Mouse (Mus musculus) ovary, postnatal 10 days (tissue): ENCODE results near the gene Acad11.

ENCODE experiments used
- DNase-seq: peaks from one replicate; pipeline ENCODE4 v3.0.0; 2022; ENCODE audit warnings: low spot score

Gene Acad11

DNA sequence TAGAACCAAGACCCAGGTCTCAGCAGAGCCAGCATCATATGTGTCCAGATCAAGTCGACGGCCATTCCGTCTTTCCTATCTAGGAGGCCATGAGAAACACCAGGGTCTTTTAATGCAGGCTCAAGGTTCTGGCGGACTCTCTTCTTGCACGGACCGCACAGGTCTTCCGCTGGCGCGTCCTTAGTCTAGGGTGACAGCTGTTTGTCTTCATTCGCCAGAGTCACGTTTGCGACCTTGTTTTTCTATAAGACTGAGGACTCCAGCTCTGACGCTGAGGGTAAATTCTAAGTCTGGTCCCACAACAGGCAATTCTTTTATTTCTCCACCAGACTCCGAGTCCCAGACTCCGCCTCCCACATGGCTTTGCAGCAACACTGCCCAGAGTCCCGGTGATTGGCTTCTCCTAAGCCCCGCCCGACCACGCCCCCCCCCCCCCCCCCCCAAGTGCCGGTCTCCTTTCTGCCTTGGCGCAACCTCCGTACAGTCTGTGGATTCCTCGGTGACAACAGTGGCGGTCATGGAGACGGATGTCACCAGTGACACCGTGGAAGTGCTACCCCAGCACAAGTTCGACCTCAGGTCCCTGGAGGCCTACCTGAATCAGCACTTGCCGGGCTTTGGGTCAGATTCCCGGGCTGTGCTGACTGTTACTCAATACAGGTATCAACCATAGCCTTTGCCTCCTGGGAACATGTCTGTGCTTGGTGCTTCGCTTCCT is at the start of gene Acad11:
Acad11 (plus strand) TSS at position 134 of the 718 bp plus-strand sequence.
- peak; percentile 79 for DNase-seq

DNA sequence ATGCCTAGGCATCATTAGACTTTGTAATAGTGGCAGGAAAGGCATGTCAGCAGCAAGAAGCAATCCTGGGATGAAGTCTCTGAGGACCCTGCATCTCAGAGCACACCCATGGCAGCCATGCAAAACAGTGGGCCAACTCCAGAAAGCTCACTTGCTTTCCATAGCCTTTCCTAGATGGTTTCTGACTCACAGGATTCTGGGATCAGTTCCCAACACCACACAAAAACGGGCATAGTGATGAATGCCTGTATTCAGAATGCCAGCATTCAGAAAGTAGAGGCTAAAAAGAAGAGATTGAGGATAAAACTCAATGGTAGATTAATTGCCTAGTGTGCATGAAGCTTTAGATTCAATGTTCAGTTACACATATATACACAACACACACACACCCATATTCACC is 48.7 kb upstream of the Acad11 start:
- no peak for DNase-seq

DNA sequence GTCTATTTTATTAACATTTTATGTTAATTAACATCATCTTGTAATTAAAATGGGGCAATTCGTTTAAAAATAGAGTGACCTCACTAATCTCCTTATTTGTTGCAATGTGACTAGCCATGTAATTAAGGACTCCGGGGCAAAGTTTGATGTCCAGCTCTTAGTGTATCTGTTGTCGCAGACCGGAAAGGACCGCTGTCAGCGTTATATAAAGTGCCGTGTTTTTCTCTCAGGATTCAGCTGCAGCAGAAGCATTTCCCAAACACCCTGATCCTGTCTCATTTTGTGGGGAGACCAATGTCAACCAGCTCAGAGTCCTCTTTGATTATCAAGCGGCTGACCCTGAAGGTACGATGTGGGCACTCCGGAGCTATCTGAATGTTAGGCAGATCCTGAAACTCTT is 42.2 kb upstream of the Acad11 start:
- no peak for DNase-seq

DNA sequence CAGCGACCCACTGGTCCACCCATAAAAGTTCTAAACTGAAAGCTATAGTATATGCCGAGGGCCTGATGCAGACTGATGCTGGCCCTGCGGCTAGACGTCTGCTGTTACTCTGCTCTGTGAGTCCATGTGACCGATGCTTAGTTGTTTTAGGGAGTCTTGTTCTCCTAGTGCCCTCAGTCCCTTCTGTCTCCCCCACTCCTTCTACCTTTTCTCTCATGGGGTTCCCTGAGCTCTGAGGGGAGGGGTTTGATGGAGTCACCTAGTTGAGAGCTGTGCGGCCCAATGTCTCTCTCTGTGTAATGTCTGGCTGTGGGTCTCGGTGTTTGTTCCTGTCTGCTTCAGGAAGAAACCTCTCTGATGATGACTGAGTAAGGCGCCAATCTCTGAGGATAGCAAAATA is 36.0 kb upstream of the Acad11 start:
- DNase-seq, result no peak

DNA sequence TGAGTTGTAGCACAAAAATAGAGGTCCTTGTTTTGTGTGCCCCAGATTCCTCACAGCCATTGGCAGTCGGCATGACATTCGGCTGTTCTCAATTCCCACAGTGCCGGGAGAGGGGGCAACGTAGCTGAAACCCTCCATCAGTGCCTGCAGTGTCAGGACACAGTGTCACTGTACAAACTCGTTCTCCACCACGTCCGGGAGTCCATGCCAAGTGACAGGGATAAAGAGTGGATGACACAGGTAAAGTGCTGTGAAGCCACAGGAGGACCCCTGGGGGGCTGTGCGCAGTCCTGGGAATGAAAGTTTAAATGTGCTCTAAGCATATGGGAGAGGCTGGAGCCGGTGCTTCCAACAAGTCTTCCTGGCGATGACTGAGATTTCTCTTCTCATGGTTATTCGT is 33.3 kb upstream of the Acad11 start:
- DNase-seq, result no peak

DNA sequence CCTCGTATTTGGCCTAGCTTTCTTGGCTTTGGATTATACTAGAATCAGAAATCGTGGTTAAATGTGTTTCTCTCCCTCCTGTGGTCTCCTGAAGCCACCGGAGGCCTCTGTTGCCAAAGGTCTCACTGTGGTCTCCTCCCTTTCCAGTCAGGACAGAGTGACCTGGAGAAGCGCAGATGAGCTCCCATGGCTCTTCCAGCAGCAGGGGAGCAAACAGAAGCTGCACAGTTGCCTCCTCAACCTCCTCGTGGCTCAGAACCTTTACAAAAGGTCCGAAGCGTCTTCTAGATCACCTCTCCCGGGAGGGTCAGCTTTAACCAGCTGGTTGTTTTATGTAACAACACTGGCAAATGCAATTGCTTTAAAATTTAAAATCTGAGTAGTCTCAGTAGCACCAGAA is 28.9 kb upstream of the Acad11 start:
- DNase-seq, result no peak

DNA sequence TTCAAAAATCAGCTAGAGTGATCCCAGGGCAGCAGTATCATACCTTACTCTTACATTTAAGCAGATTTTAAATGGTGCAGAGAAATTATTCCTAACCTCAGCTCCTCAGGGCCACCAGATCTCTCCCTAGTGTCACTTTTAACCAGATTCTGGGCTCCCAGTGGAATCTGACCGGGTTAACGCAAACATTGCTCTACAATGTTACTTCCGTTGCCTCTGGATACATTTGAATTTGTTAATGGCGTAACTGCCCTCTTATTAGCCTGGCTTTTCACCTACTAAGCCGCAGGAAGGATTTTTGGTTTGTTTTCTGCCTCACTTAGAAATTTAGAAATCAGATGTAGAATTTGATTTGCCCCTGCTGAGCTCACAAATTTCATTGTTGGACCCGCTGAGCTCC is 28.5 kb upstream of the Acad11 start:
- DNase-seq, result no peak

DNA sequence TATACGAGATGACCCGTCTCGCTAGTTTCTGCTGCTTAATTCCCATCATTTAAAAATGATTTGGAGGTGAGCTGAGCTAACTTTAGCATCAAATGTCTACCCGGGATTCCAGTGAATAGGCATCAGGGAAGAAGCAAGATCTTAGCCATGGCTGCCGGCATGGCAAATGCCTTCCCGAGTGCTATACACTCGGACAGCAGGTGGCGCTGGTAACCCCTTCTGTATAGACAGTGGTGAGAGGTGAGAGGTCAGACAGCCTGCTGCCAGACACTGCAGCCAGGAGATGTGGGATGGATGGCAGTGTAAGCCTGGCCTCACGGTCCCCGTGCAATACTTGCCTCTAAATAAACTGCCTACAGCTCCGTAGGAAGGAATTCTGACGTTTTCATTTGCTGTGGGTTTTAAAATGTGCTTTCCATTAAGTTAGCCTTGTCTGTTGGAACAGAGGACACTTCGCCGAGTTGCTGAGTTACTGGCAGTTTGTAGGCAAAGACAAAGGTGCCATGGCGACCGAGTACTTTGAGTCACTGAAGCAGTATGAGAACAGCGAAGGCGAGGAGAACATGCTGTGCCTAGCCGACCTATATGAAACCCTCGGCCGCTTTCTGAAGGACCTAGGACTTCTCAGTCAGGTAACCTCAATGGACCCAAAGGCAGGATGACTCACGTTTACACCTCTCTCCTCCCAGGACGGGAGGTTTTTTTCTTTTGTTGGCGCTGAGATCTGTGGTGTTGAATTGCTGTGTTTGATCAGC is 27.7 kb upstream of the Acad11 start:
- DNase-seq, result peak; percentile 41

DNA sequence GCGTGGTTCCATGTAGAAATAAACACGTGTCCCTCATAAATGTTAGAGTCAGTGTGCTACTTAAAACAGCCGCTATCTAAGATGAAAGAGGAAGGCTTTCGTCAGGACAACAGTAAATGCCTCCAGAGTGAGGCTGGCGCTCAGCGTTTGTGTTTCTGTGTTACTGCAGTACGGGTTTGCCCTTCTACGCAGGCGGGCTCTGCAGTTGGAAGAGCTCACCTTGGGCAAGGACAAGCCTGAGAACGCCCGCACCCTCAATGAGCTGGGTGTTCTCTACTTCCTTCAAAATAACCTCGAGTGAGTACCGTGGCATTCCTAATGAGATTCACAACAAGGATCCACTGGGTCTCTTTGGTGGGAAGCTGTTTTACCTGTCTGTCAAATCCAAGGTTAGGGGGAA is 24.9 kb upstream of the Acad11 start:
- no peak for DNase-seq

DNA sequence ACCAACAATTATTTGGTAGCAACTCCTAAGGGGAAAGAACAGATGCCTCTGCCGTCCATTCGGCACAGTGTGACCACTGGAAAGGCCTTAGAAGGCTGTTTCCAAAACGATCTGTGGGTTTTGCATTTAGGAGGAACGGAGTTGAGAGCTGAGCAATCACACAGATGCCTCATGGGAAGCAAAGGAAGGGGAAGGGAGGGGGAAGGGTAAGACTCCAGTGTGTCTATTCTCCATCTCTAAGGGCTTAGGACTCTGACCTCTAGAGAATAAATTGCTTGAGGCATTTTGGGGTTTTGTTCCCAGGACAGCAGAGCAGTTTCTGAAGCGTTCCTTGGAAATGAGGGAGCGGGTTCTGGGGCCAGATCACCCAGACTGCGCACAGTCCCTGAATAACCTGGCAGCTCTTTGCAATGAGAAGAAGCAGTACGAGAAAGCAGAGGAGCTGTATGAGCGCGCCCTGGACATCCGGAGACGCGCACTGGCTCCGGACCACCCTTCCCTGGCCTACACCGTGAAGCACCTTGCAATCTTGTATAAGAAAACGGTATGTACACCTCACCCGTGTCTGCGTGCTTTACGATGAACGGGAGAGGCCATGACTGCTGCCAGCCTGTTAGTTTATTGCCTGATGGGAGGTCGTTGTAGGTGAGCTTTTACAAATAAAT is 24.0 kb upstream of the Acad11 start:
- DNase-seq, result no peak

DNA sequence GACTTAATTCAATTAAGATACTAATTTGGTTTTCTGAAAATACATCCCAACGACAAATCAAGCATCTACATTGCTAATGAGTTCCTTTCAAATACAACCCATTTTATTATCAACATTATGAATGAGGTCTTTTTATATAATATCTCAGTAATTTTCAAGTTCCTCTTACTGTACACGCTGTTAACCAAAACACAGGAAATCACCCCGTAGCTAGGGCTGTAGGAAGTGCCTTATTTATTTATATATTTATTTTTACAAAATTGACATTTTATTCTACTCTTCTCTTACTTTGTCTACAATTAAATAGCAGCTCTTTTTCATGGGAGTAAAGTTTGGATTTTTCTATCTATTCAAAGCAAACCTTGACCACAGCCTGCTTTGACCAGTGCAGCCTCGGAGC is 23.4 kb upstream of the Acad11 start:
- no peak for DNase-seq

DNA sequence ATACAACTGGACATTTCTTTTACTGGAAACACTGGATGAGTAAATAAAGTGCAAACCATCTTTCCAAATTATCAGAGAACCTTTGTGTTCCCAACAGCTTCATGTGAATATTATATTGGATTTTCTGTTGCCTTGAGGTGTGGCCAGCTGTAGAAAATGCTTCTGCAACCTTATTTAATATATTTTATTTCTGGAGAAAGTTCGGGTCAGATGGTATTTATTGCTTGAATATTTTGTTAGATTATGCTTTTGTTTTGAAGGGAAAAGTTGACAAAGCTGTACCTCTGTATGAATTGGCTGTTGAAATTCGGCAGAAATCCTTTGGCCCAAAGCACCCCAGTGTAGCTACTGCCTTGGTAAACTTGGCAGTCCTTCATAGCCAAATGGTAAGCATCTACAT is 22.8 kb upstream of the Acad11 start, which contains the start of gene Gm28305:
Gm28305 (plus strand) TSS at position 301 of the 400 bp plus-strand sequence.
- DNase-seq, result no peak

DNA sequence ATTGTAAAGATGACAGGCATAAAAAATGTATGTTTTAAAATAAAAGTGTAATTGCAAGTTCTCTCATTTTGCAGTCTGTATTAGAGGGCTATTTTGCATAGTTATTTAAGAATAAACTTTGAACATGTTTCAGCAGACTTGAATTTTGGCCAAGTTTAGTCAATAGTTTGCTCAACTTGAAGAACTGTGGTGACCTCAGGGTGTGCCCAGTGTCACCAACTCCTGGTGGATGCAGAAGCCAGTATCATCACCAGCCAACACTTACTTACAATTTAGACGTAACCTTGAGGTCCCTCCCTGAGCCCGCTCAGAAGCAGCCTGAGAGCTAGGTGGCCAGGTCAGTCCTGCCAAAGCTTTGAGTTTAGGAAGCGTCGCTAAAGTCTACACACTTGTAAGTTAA is 19.5 kb upstream of the Acad11 start:
- no peak for DNase-seq

DNA sequence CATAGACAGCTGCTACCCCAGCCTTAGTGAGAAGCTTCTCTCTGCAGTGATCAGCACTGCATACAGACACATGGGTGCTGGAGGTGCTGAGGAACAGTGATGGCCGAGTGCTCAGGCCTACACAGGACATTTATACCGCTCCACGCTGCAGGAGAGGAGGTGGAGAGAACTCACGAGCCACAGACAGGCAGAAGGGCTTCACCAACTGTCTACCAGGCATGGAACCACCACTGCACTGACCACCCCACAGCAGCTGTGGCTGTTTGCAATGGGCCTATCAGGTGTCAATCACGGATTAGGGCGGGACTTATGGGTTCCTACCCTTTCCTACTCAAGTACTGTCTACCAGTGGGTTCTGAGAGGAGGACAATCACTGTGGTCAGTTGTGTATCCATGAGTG is 12.1 kb upstream of the Acad11 start:
- no peak for DNase-seq

DNA sequence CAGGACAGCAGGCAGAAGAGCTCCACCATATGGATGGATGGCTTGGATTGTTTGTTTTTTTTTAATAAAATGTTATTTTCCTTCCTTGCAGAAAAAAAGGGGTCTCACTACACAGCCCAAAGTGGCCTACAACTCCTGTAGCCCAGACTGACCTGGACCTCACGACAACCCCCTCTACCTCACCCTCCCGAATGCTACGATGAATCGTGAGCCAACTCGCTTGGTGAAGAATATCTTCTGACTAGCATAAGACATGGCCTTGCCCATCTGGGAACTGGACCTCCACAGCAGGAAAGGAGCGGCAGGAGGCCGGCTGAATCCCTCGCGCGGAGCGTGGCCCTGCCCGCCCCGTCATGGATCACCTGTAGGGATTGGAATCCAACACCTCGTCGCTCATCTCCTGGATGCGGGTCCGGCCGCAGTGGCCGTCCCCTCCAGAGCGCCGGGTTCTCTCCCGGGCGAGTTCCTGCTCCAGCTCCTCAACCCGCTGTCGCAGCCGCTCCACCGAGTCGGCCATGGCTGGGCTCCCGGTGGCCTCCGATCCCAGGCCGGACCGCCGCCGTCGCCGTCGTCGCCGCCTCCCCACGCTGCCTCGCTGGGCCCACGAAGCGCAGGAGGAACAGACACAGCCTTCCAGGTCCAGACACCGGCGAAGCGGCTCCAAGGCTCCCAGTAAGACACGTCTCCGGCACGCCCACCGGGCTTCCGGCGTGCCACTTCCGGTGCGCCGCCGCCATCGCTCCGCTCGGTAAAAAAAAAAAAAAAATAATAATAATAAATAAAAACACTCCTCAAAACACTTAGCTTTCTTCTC is 540 bp upstream of the Acad11 start, which contains the start of gene Uba5:
Uba5 (minus strand) TSS at position 705 of the 814 bp plus-strand sequence.
- no peak for DNase-seq

DNA sequence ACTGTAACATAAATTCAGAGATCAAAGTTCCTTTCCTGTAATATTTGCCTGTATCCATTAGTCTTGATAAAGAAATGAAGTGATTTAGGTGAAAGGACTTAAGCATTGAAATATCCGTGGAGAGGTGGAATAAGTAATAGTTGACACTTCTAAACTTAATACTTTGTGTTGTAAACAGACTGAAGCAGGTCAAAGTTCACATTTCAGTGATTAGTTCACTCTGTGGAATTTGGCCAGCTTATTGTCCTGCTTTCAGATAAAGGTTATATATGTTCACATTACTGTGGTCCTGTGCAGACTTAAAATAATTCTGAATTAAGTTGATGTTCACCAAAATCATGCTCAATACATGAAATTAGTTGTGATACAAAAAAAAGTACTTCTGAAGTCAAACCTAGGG is 1.4 kb downstream of the Acad11 start:
- DNase-seq, result no peak

DNA sequence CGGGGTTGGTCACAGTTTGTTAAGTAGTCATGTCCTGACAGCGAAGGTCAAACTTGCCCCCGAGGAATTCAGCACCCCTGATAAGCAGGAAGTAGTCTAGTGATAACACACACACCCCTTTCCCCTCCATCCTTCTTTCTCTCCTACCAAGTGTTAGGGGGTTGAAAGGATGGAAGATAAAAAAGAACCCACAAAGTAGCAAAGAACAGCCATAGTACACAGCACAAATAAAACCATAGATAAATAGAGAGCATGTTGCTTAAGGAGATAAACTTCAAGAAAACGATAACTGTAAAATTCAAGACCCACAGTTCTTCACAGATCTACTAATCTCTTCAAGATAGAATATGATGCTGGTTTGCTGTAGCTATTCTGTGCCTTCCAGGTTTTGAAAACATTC is 7.1 kb downstream of the Acad11 start:
- DNase-seq, result no peak

DNA sequence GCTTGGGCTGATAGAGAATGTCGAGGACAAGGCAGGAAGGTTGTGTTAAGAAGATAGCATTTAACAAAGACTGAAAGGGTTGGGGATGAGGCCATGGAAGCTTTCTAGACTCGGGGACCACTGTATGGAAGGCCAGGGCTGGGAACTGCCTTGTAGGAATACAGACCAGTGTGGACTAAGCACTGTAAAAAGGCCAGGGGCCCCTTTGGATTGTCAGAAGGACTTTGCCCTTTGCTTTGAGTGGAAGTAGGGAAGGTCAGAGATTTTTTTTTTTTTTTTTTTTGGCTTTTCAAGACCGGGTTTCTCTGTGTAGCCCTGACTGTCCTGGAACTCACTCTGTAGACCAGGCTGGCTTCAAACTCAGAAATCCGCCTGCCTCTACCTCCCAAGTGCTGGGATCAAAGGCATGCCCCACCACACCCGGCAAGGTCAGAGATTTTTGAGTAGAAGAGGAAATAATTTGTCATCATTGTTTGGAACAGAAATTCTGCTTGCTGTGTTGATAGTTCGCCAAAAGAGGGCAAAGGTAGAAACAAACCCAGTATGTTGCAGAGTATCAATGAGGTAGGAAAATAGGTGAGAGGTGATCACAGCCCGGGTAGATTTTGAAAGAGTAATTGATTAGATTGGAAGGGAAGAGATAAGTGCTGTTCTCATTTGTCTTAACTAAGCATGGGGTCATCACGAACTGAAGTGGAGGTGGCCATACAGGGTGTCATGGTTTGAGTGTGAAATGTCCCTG is 7.9 kb downstream of the Acad11 start:
- no peak for DNase-seq

DNA sequence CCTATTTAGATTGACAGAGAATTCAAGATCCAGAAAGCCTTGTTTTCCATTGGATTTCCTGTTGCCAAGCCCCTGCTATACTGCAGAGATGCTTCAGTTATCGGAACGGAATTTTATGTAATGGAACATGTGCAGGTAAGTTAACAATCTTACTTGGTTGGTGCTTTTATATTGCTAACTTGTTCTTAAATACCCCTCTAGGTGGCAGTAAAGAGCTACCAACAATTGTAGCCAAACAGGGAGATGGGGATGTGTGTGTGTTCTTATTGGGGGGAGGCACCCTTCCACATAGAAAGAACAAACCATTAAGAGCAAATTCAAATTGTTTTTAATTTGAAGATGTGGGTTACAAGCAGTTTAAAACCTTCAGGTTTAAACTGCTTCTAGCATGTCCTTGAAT is 12.6 kb downstream of the Acad11 start:
- no peak for DNase-seq

DNA sequence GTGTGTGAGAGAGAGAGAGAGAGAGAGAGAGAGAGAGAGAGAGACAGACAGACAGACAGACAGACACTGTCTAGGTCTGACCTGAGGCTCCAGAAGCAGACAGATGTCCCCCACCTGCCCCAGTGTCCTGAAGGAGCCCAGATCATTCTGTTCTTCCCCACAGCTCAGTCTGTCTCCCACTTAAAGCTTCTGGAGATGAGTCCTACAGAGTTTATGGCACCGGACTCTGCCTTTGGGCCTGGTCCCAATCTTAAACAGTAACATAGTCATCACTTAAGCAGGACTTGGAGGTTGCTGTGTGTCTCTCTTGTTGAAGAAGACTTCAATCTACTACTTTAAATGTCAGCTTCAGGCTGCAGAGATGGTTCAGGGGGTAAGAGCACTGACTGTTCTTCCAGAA is 15.6 kb downstream of the Acad11 start:
- no peak for DNase-seq

DNA sequence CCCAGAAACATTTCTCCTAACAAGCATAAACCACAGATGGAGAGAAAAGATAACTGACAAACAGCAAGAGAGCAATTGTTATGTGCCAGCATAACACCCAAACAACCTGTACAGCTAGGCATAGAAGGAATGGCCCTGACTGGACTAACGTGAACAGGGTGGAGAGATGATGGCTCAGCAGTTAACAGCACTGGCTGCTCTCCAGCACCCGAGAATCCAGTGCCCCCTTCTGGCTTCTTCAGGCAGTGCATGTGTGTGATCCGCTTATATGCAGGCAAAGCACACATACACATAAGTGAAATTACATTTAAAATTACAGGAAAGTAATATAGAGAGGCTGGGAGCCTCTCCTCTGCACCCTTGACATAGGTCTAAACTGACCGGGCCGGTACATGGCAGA is 16.2 kb downstream of the Acad11 start:
- DNase-seq, result no peak

DNA sequence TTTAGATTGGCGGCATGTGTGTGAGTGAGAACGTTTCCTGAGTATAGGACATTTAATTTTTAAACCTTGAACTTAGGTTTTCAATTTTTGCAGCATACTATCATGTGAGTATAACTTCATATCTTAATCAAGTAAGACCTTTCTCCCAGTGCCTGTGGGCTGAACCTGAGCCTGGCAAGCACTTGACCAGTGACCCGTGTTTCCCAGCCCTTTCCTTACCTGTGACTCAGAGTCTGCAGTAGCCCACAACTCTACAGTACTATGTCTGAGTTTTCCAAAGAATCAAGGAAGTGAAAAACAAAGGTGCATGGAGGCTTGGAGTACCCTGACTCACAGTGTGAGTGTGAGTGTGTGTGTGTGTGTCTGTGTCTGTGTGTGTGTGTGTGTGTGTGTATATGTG is 16.9 kb downstream of the Acad11 start:
- no peak for DNase-seq
